Mouse (Mus musculus) heart, embryonic 14.5 days (tissue): ENCODE measurements around the gene Gpr62. TPM values are rescaled to one million over a fixed set of nuclear protein-coding genes. Genes with fewer than 3 reads are reported as not detected.

Experiments
- ATAC-seq: fragments of 200-750 bp; cut with Nextera tagmentation; 2 replicates; pipeline ENCODE4 v1.8.0; 2017; ENCODE audit warnings: low read depth, moderate TSS enrichment; ENCODE audit not compliant: insufficient number of reproducible peaks, insufficient read depth, low FRiP score
- H3K27ac ChIP-seq, 2 experiments: fragments of 200-500 bp in 1 of 2; fragments of 300-500 bp in 1 of 2; sonication (generic) in 1 of 2; replicated peaks in 1 of 2; 2 replicates each; pipeline ENCODE4 v1.5.1; 2012 to 2014; ENCODE audit warnings: low read depth in 2 of 2, low read length in 2 of 2, control low read depth in 1 of 2, mild to moderate bottlenecking in 1 of 2, mixed read lengths in 1 of 2; ENCODE audit not compliant: control insufficient read depth in 1 of 2, insufficient read depth in 1 of 2
- H3K27me3 ChIP-seq: fragments of 300-500 bp; sonication (generic); 2 replicates; pipeline ENCODE4 v1.6.1; 2014; ENCODE audit warnings: mild to moderate bottlenecking, low read length, control low read depth; ENCODE audit not compliant: control insufficient read depth, insufficient read depth
- H3K36me3 ChIP-seq: fragments of 300-500 bp; sonication (generic); 2 replicates; pipeline ENCODE4 v1.6.1; 2014; ENCODE audit warnings: mild to moderate bottlenecking, control low read depth, low read length, mixed read lengths; ENCODE audit not compliant: control insufficient read depth, insufficient read depth
- H3K4me1 ChIP-seq, 2 experiments: fragments of 200-500 bp in 1 of 2; fragments of 300-500 bp in 1 of 2; sonication (generic) in 1 of 2; 2 replicates each; pipeline ENCODE4 v1.6.1; 2012 to 2014; ENCODE audit warnings: low read length in 2 of 2, control low read depth in 1 of 2, mixed read lengths in 1 of 2; ENCODE audit not compliant: control insufficient read depth in 2 of 2, insufficient read depth in 2 of 2
- H3K4me2 ChIP-seq: fragments of 300-500 bp; sonication (generic); 2 replicates; pipeline ENCODE4 v1.6.1; 2014; ENCODE audit warnings: mild to moderate bottlenecking, low read length
- H3K4me3 ChIP-seq, 2 experiments: fragments of 200-500 bp in 1 of 2; fragments of 300-500 bp in 1 of 2; sonication (generic) in 1 of 2; 2 replicates each; pipeline ENCODE4 v1.5.1; 2012 to 2014; ENCODE audit warnings: low read length in 2 of 2, mild to moderate bottlenecking in 2 of 2, control low read depth in 1 of 2, low read depth in 1 of 2, moderate library complexity in 1 of 2; ENCODE audit not compliant: control insufficient read depth in 1 of 2, insufficient read depth in 1 of 2
- H3K9ac ChIP-seq: fragments of 300-500 bp; sonication (generic); 2 replicates; pipeline ENCODE4 v1.6.1; 2014; ENCODE audit warnings: mild to moderate bottlenecking, low read length
- H3K9me3 ChIP-seq: fragments of 300-500 bp; sonication (generic); 2 replicates; pipeline ENCODE4 v1.6.1; 2016; ENCODE audit warnings: low read length, control low read depth; ENCODE audit not compliant: control insufficient read depth
- WGBS: fragments of 180-500 bp; shearing (Covaris S2); extraction: QIAGEN DNeasy Blood & Tissue Kit; methylation state at CpG from one replicate; pipeline ENCODE4 v1.1.7; 2014; 5-methylcytosine and 5-hydroxymethylcytosine counted together
- polyA plus RNA-seq: library from polyadenylated mRNA; unstranded; fragments of >200 nt; fragmentation: Nextera tagmentation; extraction: Ambion mirVana; gene quantifications from 2 replicates; pipeline ENCODE4 v1.2.1, GENCODE M21; 2014

Gpr62 gene
- polyA plus RNA-seq, 1 experiment from 2014 or later: 0.46 TPM

- no peaks in the 10 kb centered on the region for H3K9me3 ChIP-seq
- H3K4me2 ChIP-seq: peak overlapping the region; percentile 94
- 0 out of 2 replicates have a peak, but pooled peaks cover 6% of the 10 kb centered on the region for H3K36me3 ChIP-seq
- no peaks in the 10 kb centered on the region for H3K27me3 ChIP-seq
- ATAC-seq: peak; percentile 10; the same call in 1 of the 2 replicates
- peak overlapping the region; percentile 77 to 79 for H3K4me3 ChIP-seq
- WGBS: 3% methylated on average over 13 of the region's 20 CpGs
- H3K4me1 ChIP-seq: peaks cover 47 to 67% of the 10 kb centered on the region in 2 experiments
- peak overlapping the region; percentile 86 for H3K9ac ChIP-seq
- H3K27ac ChIP-seq: peak overlapping the region; percentile 83 to 91
Observed at GRCm38 (mm10) chr9:106454071-106454761, 11.5 kb downstream of the Gpr62 start.

GRCm38 (mm10) chr9:106453271-106454070 lies 12.3 kb downstream of the Gpr62 start, which contains the start of gene Pcbp4:
Gene Pcbp4 (plus strand): TSS chr9:106453291.
- WGBS: 1% methylated on average over 43 of the region's 74 CpGs
- peak within 1 kb of the TSS; percentile 77 to 79 for H3K4me3 ChIP-seq
- no peaks in the 10 kb centered on the region for H3K27me3 ChIP-seq
- peaks cover 46 to 72% of the 10 kb centered on the region in 2 experiments for H3K4me1 ChIP-seq
- H3K36me3 ChIP-seq: 0 out of 2 replicates have a peak, but pooled peaks cover 6% of the 10 kb centered on the region
- H3K27ac ChIP-seq: peak within 1 kb of the TSS; percentile 83 to 91
- H3K9ac ChIP-seq: peak within 1 kb of the TSS; percentile 86
- ATAC-seq: peak; percentile 73
- H3K4me2 ChIP-seq: peak within 1 kb of the TSS; percentile 94
- H3K9me3 ChIP-seq: no peaks in the 10 kb centered on the region

GRCm38 (mm10) chr9:106452821-106453220 lies 12.9 kb downstream of the Gpr62 start:
- H3K27ac ChIP-seq: peak overlapping the region in 1 of 2 experiments; percentile 91; a peak in 1 of 4 replicates
- 3% methylated on average over 7 of the region's 7 CpGs for WGBS
- H3K9me3 ChIP-seq: no peaks in the 10 kb centered on the region
- H3K27me3 ChIP-seq: no peaks in the 10 kb centered on the region
- ATAC-seq: no peak
- peak overlapping the region; percentile 86 for H3K9ac ChIP-seq
- 0 out of 2 replicates have a peak, but pooled peaks cover 6% of the 10 kb centered on the region for H3K36me3 ChIP-seq
- peak overlapping the region; percentile 94 for H3K4me2 ChIP-seq
- H3K4me3 ChIP-seq: peak overlapping the region; percentile 66 to 77; a peak in 3 of 4 replicates
- H3K4me1 ChIP-seq: peaks cover 45 to 71% of the 10 kb centered on the region in 2 experiments

GRCm38 (mm10) chr9:106452351-106452750 lies 13.4 kb downstream of the Gpr62 start:
- H3K4me3 ChIP-seq: no peak overlapping the region
- WGBS: 47% methylated on average over 6 of the region's 6 CpGs
- no peak overlapping the region; a peak in 1 of 4 replicates for H3K27ac ChIP-seq
- peak overlapping the region; percentile 94; the same call in 1 of the 2 replicates for H3K4me2 ChIP-seq
- H3K9me3 ChIP-seq: no peaks in the 10 kb centered on the region
- H3K9ac ChIP-seq: no peak overlapping the region
- H3K4me1 ChIP-seq: peaks cover 45 to 68% of the 10 kb centered on the region in 2 experiments
- ATAC-seq: no peak
- no peaks in the 10 kb centered on the region for H3K27me3 ChIP-seq
- H3K36me3 ChIP-seq: 0 out of 2 replicates have a peak, but pooled peaks cover 6% of the 10 kb centered on the region

GRCm38 (mm10) chr9:106451899-106452298 lies 13.8 kb downstream of the Gpr62 start:
- no peak overlapping the region; a peak in 1 of 4 replicates for H3K27ac ChIP-seq

GRCm38 (mm10) chr9:106451298-106451697 lies 14.4 kb downstream of the Gpr62 start:
- peaks cover 35 to 63% of the 10 kb centered on the region in 2 experiments for H3K4me1 ChIP-seq
- H3K4me2 ChIP-seq: no peak overlapping the region
- H3K4me3 ChIP-seq: no peak overlapping the region
- ATAC-seq: no peak
- H3K27me3 ChIP-seq: no peaks in the 10 kb centered on the region
- H3K9ac ChIP-seq: 0 out of 2 replicates have a peak overlapping the region, but pooled peaks have one; percentile 22
- no peak overlapping the region for H3K27ac ChIP-seq
- no peaks in the 10 kb centered on the region for H3K9me3 ChIP-seq
- 72% methylated on average over 11 of the region's 11 CpGs for WGBS
- H3K36me3 ChIP-seq: 0 out of 2 replicates have a peak, but pooled peaks cover 2% of the 10 kb centered on the region

More at GRCm38 (mm10) chr9:106451899-106452298, 13.8 kb downstream of the Gpr62 start:
- 50% methylated on average over 2 of the region's 2 CpGs for WGBS
- H3K4me1 ChIP-seq: peaks cover 41 to 65% of the 10 kb centered on the region in 2 experiments
- no peaks in the 10 kb centered on the region for H3K27me3 ChIP-seq
- H3K4me3 ChIP-seq: no peak overlapping the region
- no peak for ATAC-seq
- 0 out of 2 replicates have a peak, but pooled peaks cover 6% of the 10 kb centered on the region for H3K36me3 ChIP-seq
- H3K4me2 ChIP-seq: no peak overlapping the region
- H3K9ac ChIP-seq: no peak overlapping the region
- no peaks in the 10 kb centered on the region for H3K9me3 ChIP-seq

- 10% methylated on average over 9 of the region's 9 CpGs for WGBS
Observed at GRCm38 (mm10) chr9:106450661-106451060, 15.1 kb downstream of the Gpr62 start.

More at GRCm38 (mm10) chr9:106450661-106451060, 15.1 kb downstream of the Gpr62 start:
- Histone ChIP-seq H3K4me1 (peaks cover 28 to 57% of the 10 kb centered on the region in 2 experiments), H3K27ac (no peak overlapping the region; a peak in 1 of 4 replicates), H3K4me2 (peak overlapping the region; percentile 24; the same call in 1 of the 2 replicates), H3K27me3 (no peaks in the 10 kb centered on the region), H3K9me3 (no peaks in the 10 kb centered on the region), H3K9ac (peak overlapping the region; percentile 2; the same call in 1 of the 2 replicates), H3K36me3 (no peaks in the 10 kb centered on the region), H3K4me3 (no peak overlapping the region)
- no peak for ATAC-seq
